Mouse (Mus musculus) mesoderm, embryonic 11.5 days (tissue): ENCODE measurements at regions not wholly inside any gene's neighbourhood (a gene's known extent, or its start where the extent isn't known, plus 50 kb on each side); places are given as distances from the start of the nearest gene placed in this dataset.

Experiments used
- DNase-seq: peaks from one replicate; pipeline ENCODE4 v3.0.0-alpha.2; 2012; ENCODE audit warnings: low read depth, low spot score

DNA sequence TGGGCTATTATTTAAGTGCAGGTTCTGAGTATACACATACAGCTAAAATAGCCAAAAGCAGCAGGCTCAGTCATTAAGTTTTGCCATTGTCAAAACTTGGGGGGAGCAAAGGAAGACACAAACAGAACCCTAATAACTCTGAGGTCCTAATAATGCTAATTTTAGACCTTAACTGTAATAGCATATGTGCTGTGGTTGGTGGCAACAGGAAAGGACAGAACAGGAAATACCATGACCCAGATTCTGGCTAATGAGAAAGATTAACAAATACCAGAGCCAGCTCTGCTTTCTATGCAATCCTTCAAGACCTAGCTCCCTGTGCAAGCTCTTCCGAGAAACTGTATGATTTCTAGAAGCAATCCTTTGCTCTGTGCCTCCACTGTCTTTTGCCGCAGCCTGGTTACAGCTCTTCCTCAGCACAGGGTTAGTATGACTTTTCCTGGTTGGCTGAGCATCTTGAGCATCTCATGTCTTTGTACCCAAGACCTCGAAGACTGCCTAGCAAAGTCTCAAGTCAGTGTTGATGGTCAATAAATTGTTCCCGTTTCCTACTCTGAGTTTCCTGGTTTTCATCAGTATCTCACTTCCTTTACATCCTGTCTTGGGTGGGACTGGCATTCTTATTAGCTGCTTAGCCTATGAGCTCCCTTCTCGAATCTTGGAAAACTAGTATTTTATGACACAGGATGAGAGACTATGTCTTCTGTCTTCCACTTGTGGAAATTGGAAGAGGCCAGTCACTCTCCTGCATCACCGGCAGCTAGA lies 49.9 kb upstream of the Eed start:
- no peak for DNase-seq

DNA sequence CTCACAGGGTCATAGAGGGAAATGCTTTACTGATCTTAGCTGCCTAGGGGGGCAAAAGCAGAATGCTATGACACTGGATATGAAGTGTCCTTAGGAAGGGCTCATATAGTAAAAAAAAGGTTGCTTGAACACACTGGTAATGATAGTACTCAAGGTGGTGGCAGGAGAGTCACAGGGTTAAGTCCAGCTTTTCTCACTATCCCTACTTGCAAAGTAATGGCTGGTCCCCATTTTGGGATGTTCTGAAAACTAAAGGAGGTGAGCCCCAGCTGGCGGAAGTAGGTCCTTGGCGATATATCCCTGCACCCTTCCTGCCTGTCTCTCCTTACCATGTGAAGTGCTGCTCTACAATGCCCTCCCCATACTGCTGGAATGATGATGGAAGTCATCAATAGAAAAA lies 52.3 kb upstream of the Eed start:
- no peak for DNase-seq

DNA sequence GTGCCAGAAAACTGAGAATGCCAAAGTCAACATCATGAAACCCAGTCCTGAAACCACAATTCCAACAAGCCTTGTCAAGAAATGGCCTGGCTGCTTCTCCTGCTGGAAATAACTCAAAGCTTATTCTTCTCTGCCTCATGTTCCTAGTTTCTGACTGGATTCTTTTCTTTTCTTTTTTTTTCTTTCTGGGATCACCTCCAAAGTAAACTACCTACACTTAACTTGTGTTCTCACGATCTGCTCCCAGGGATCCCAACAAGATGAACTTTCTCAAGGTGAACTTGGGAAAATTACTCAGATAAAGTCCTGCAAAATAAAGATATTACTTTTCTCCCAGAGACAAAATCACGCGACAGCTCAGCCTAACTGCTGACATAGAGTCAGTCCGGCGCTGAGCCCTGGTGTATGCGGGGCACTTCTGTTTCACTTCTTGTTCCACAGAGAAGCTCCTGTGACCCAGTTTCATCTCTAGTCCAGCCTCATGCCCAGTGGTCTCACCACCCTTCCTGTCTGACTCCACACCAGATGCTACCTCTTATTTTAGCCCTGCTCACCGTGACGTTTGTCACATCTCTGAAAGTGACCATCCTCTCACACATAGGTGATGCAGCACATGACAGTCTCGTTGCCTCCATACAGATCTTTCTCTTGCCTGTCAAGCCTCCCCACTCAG lies 53.0 kb upstream of the Eed start:
- no peak for DNase-seq

DNA sequence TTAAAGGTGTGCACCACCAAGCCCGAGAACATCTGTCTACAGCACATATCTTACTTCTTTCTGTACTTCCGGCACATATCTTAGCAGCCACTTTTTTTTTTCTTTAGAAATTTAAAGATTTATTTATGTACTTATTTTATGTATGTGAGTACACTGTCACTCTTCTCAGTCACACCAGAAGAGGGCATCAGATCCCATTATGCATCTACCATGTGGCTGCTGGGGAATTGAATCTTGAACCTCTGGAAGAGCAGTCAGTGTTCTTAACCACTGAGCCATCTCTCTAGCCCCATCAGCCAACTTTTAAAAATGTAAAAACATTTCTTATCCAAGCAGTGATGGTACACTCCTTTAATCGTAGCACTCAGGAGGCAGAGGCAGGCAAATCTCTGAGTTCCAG lies 53.7 kb upstream of the Eed start:
- DNase-seq, result no peak

DNA sequence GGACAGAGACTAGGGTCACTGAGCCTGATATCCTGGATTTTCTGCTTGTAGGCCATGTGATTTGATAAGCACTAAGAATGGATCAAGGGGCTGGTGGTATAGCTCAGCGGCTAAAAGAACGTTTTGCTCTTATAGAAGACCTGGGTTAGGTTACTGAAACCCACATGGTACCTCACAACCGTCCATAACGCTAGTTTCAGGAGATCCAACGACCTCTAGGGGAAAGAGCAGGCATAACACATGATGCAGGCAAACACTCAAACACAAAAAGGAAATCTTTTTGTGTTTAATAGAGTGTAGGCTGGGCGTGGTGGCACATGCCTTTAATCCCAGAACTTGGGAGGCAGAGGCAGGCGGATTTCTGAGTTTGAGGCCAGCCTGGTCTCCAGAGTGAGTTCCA lies 54.6 kb upstream of the Eed start:
- DNase-seq, result no peak

GRCm38 (mm10) chr7:90037736-90038135 lies 57.0 kb upstream of the Eed start:
- DNase-seq, result no peak

GRCm38 (mm10) chr7:90039504-90039903 lies 58.7 kb upstream of the Eed start:
- no peak for DNase-seq

- DNase-seq, result no peak
Measured at GRCm38 (mm10) chr7:90040581-90041340, 60.0 kb upstream of the Eed start.

DNA sequence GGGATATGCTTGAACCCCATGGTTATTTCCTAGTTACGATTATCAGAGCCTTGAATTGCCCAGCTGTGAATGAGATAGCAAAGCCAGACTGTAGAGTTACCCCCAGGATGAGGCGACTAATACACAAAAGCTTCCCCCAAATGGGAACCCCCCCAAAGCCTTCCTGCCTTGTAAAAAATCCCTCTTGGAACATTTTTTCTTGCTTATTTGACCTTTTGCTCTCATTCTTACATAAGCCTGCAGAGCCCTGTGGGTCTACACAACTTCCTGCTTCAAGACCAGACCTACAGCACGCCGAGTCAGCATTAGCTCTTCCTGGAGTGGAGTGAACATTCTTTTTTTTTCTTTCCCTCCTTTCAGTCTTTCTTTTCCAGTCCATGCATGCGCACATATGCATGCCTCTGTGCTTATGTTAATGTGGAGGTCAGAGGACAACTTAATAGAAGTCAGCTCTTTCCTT lies 60.8 kb upstream of the Eed start:
- no peak for DNase-seq

DNA sequence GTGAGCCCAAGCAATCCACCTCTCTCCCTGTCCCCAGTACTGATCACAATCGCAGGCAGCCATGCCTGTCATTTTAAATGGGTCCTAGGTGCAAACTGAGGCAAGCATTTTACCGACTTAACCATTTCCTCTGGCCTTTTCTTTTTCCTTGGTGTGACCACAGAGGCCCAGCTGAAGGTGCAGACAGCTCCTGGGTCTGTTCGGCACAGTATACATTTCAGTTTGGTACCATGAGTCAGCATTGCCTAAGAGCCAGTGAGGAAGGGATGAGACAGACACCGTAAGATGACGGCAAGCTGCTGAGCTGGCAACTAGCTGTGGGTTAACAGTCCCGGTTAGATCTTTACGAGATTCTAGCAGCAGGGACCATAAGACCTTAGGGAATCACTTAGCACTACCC lies 61.6 kb upstream of the Eed start:
- no peak for DNase-seq

DNA sequence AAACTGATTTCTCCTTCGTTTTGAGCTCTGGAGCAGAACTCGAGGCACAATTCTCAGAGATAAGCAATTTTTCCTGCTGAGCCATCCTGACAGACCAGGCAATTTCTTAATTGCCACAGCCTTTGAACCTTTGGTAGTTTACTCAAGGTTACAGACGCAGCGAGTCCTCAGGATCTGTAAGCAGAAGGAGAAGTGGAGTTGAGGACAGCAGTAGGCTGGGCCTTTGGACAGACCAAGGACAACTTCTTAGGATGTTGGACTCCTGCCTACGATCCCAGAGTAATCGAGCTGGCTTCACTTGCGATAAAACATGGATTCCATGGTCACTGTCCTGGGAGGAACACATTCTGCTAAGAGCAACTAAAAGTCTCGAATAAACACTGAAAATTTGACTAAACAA lies 62.7 kb upstream of the Eed start:
- DNase-seq, result no peak

- no peak for DNase-seq
Measured at GRCm38 (mm10) chr7:90044100-90044698, 63.4 kb upstream of the Eed start.

DNA sequence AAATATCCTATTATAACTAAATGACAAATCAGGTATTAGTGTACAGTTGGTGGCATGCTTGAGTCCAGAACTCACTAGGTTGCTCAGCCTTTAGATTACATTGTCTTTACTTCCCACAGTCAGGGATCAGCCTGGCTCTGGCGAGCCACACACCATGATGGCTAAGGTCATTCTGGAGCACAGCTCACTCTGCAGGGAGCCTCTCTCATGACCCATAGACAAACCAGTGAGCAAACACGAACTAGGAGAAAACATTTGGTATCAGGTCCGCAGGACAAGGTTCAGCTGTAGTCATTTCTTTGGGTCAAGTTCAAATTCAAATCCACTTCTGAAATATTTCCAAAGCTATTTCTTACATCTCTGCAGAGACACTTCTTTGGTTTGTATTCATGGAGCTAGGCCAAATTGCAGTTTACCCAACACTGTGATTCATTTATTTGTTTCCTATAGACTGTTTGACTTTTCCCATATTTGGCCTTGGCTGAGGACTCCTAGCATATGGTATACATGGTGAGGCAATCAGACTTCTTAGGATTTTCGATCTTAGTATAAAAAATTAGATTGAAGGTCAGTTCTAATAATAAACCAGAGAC lies 64.5 kb upstream of the Eed start:
- DNase-seq, result no peak

DNA sequence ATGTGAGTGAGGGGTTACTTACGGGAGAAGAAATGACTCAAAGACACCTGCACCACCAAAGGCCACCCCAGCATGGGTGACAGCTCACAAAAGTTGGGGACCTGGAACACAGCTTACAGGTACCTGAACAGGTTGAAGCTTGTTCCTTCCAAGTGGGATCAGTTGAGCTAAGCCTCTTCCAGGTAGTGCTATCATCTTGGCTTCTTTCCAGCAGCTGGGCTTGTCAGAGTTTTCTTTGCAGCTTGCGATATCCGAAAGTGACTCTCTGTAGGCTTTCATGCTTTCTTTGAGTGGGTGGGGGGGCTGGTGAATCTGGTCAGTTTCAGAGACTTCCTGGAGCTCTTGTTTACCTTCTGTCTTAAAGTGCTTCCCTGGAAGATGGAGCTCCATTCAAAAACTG lies 65.4 kb upstream of the Eed start:
- DNase-seq, result no peak

- no peak for DNase-seq
Measured at GRCm38 (mm10) chr7:90046862-90047261, 66.1 kb upstream of the Eed start.

DNA sequence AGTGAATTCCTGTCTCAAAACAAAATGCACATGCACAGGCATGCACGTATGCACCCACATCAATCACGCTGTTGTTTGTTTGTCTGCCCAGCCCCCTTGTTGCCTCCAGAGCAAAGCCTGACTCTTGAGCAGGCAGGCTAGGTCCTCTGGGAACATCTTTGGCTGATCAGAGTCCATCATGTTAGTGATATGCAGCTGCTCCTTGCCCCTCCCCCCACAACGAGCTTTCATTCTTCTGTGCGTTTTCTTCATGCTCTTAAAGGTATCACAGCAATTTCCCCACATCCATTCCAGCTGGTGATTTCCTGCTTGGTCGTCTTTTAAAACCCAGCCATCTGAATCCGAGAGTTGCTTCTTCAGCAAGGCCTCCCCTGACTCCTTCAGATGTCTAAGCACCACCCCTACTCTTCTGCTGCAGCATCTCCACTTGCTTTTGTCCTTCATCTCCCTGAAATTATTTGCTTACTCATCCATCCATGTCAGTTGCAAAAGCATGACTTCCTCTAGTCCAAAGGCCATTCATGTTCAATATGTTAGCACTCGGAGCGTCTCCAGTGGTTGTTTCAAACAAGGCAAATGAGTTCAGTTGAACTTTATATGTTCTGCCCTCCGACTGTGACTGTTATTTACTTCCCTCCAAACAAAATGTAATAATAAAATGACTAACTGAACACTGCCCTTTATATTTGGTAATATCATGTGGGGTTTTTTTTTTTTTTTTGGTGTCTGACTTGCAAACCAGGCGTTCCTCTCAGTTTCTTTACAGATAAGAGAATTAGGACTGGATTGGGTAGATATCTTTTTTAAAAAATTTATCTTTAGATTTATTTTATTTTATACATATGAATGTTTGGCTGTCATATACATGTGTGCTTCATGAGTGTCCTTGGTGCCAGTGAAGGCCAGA lies 67.9 kb upstream of the Eed start:
- peak; percentile 58 for DNase-seq

GRCm38 (mm10) chr7:90049831-90050237 lies 69.1 kb upstream of the Eed start:
- no peak for DNase-seq

GRCm38 (mm10) chr7:90054795-90055511 lies 74.2 kb upstream of the Eed start:
- DNase-seq, result peak; percentile 39

DNA sequence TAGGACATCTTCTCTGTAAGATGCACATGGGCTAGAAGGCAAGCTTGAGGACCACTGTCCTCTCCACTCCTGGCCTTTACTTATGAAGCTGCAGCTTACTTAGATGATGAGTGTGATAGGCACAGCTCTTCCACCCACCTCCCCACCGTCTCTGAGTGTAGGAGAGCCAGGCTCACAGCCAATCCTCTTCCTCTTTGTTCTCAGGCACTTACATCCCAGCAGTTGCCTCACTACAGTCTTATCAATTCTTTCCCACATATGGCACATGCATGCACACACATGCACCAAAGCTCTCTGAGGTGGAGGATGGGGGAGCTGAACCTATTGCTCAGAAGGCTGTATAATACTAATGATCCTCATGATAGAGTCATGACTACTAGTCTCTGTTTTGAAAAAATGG lies 72.1 kb upstream of the Picalm start:
- no peak for DNase-seq

GRCm38 (mm10) chr7:90058636-90059035 lies 71.4 kb upstream of the Picalm start:
- DNase-seq, result no peak
